Mouse (Mus musculus) limb, embryonic 11.5 days (tissue): ENCODE measurements at regions not wholly inside any gene's neighbourhood (a gene's known extent, or its start where the extent isn't known, plus 50 kb on each side); places are given as distances from the start of the nearest gene placed in this dataset.

ENCODE experiments used
- ATAC-seq: fragments of 200-750 bp; cut with Nextera tagmentation; 2 replicates; pipeline ENCODE4 v1.8.0; 2017; ENCODE audit warnings: low read depth; ENCODE audit not compliant: insufficient number of reproducible peaks, low FRiP score, low TSS enrichment
- DNase-seq: peaks from one replicate; pipeline ENCODE4 v3.0.0-alpha.2; 2015; ENCODE audit warnings: low spot score
- H3K27ac ChIP-seq: fragments of 300-500 bp; sonication (generic); replicated peaks from 2 replicates; pipeline ENCODE4 v1.5.1; 2014; ENCODE audit warnings: low read depth, mild to moderate bottlenecking, low read length
- H3K27me3 ChIP-seq: fragments of 300-500 bp; sonication (generic); 2 replicates; pipeline ENCODE4 v1.6.1; 2014; ENCODE audit warnings: mild to moderate bottlenecking, low read length, mixed read lengths; ENCODE audit not compliant: control insufficient read depth, insufficient read depth
- H3K36me3 ChIP-seq: fragments of 300-500 bp; sonication (generic); 2 replicates; pipeline ENCODE4 v1.6.1; 2014; ENCODE audit warnings: mild to moderate bottlenecking, low read length, moderate library complexity, mixed read lengths; ENCODE audit not compliant: control insufficient read depth, insufficient read depth
- H3K4me1 ChIP-seq: fragments of 300-500 bp; sonication (generic); 2 replicates; pipeline ENCODE4 v1.6.1; 2014; ENCODE audit warnings: low read length, mixed read lengths; ENCODE audit not compliant: control insufficient read depth, insufficient read depth
- H3K4me2 ChIP-seq: fragments of 300-500 bp; sonication (generic); 2 replicates; pipeline ENCODE4 v1.6.1; 2014; ENCODE audit warnings: low read depth, mild to moderate bottlenecking, moderate library complexity; ENCODE audit not compliant: severe bottlenecking
- H3K4me3 ChIP-seq: fragments of 300-500 bp; sonication (generic); 2 replicates; pipeline ENCODE4 v1.5.1; 2014; ENCODE audit warnings: low read depth, low read length
- H3K9ac ChIP-seq: fragments of 300-500 bp; sonication (generic); 2 replicates; pipeline ENCODE4 v1.6.1; 2014; ENCODE audit warnings: mild to moderate bottlenecking, low read length
- H3K9me3 ChIP-seq: fragments of 300-500 bp; sonication (generic); 2 replicates; pipeline ENCODE4 v1.6.1; 2016; ENCODE audit warnings: low read length; ENCODE audit not compliant: control insufficient read depth
- WGBS: fragments of 180-500 bp; shearing (Covaris S2); extraction: QIAGEN DNeasy Blood & Tissue Kit; methylation state at CpG from one replicate; pipeline ENCODE4 v1.1.7; 2014; 5-methylcytosine and 5-hydroxymethylcytosine counted together

DNA sequence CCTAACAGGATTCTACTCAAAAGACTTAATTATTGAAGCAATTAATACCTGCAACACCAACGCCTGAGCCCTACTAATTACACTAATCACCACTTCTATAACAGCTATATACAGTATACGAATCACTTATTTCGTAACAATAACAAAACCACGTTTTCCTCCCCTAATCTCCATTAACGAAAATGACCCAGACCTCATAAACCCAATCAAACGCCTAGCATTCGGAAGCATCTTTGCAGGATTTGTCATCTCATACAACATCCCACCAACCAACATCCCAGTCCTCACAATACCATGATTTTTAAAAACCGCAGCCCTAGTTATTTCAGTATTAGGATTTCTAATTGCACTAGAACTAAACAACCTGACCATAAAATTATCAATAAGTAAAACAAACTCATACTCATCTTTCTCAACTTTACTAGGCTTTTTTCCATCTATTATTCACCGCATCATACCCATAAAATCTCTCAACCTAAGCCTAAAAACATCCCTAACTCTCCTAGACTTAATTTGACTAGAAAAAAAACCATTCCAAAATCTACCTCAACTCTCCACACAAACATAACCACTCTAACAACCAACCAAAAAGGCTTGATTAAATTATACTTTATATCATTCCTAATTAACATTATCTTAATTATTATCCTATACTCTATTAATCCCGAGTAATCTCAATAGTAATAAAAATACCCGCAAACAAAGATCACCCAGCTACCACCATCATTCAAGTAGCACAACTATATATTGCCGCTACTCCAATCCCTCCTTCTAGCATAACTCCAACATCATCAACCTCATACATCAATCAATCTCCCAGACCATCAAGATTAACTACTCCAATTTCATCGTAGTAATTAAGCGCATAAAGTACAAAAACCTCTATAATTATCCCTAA, 830.9 kb upstream of the Tyrp1 start:
- WGBS: 90% methylated on average over 14 of the region's 14 CpGs
- ATAC-seq: peak; percentile 100
- Histone ChIP-seq H3K4me3 (no peak overlapping the region), H3K9ac (no peak overlapping the region), H3K36me3 (no peaks in the 10 kb centered on the region), H3K27ac (no peak overlapping the region), H3K4me1 (no peaks in the 10 kb centered on the region), H3K9me3 (no peaks in the 10 kb centered on the region), H3K27me3 (no peaks in the 10 kb centered on the region), H3K4me2 (no peak overlapping the region)
- DNase-seq: no peak

DNA sequence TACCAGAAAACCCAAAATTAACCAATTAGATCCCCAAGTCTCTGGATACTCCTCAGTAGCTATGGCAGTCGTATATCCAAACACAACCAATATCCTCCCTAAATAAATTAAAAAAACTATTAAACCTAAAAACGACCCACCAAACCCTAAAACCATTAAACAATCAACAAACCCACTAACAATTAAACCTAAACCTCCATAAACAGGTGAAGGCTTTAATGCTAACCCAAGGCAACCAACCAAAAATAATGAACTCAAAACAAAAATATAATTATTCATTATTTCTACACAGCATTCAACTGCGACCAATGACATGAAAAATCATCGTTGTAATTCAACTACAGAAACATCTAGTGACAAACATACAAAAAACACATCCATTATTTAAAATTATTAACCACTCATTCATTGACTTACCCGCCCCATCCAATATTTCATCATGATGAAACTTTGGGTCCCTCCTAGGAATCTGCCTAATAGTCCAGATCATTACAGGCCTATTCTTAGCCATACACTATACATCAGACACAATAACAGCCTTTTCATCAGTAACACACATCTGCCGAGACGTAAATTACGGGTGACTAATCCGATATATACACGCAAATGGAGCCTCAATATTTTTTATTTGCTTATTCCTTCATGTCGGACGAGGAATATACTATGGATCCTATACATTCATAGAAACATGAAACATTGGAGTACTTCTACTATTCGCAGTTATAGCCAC, 830.1 kb upstream of the Tyrp1 start:
- Histone ChIP-seq H3K9ac (no peak overlapping the region), H3K36me3 (no peaks in the 10 kb centered on the region), H3K27ac (no peak overlapping the region), H3K4me2 (no peak overlapping the region), H3K9me3 (no peaks in the 10 kb centered on the region), H3K27me3 (no peaks in the 10 kb centered on the region), H3K4me1 (no peaks in the 10 kb centered on the region), H3K4me3 (no peak overlapping the region)
- ATAC-seq (peak; percentile 94), DNase-seq (no peak)
- WGBS: 86% methylated on average over 13 of the region's 13 CpGs

- Histone ChIP-seq H3K4me1 (no peaks in the 10 kb centered on the region), H3K4me3 (no peak overlapping the region), H3K27me3 (no peaks in the 10 kb centered on the region), H3K27ac (no peak overlapping the region), H3K4me2 (no peak overlapping the region), H3K9ac (no peak overlapping the region), H3K9me3 (no peaks in the 10 kb centered on the region), H3K36me3 (no peaks in the 10 kb centered on the region)
- no peak for ATAC-seq
- DNase-seq: no peak
- WGBS: 90% methylated on average over 4 of the region's 4 CpGs
Observed at GRCm38 (mm10) chr4:80004366-80004700, 829.6 kb upstream of the Tyrp1 start.

- Histone ChIP-seq H3K4me3 (no peak overlapping the region), H3K9me3 (no peaks in the 10 kb centered on the region), H3K4me1 (no peaks in the 10 kb centered on the region), H3K36me3 (no peaks in the 10 kb centered on the region), H3K9ac (no peak overlapping the region), H3K4me2 (no peak overlapping the region), H3K27ac (no peak overlapping the region), H3K27me3 (no peaks in the 10 kb centered on the region)
- WGBS: 91% methylated on average over 4 of the region's 4 CpGs
- no peak for DNase-seq
- no peak for ATAC-seq
Observed at GRCm38 (mm10) chr4:80004788-80005187, 829.1 kb upstream of the Tyrp1 start.

- WGBS: 78% methylated on average over 3 of the region's 3 CpGs
Observed at GRCm38 (mm10) chr4:80027876-80028275, 806.0 kb upstream of the Tyrp1 start.

GRCm38 (mm10) chr4:80047956-80048355, 786.0 kb upstream of the Tyrp1 start:
- H3K27ac ChIP-seq: no peak overlapping the region
- WGBS: 76% methylated on average over 6 of the region's 6 CpGs
- ATAC-seq (no peak), DNase-seq (no peak)
- H3K36me3 ChIP-seq: no peaks in the 10 kb centered on the region
- no peak overlapping the region for H3K4me2 ChIP-seq
- no peaks in the 10 kb centered on the region for H3K4me1 ChIP-seq
- H3K4me3 ChIP-seq: no peak overlapping the region
- H3K9ac ChIP-seq: no peak overlapping the region
- no peaks in the 10 kb centered on the region for H3K27me3 ChIP-seq
- no peaks in the 10 kb centered on the region for H3K9me3 ChIP-seq

More at GRCm38 (mm10) chr4:80027876-80028275, 806.0 kb upstream of the Tyrp1 start:
- Histone ChIP-seq H3K9ac (no peak overlapping the region), H3K4me1 (no peaks in the 10 kb centered on the region), H3K9me3 (no peaks in the 10 kb centered on the region), H3K4me2 (no peak overlapping the region), H3K36me3 (no peaks in the 10 kb centered on the region), H3K27ac (no peak overlapping the region), H3K27me3 (no peaks in the 10 kb centered on the region), H3K4me3 (no peak overlapping the region)
- DNase-seq: no peak
- no peak for ATAC-seq
